Mouse (Mus musculus) midbrain, embryonic 14.5 days (tissue): ENCODE data around the gene Cyp46a1. TPM values are rescaled to one million over a fixed set of nuclear protein-coding genes. Genes with fewer than 3 reads are reported as not detected.

ENCODE experiments used
- polyA plus RNA-seq: library from polyadenylated mRNA; unstranded; fragments of >200 nt; fragmentation: Nextera tagmentation; extraction: Ambion mirVana; gene quantifications from 2 replicates; pipeline ENCODE4 v1.2.1, GENCODE M21; 2014

Gene Cyp46a1
- polyA plus RNA-seq, 1 experiment from 2014 or later: 12.4 TPM

Other genes starting within 250 kb of the Cyp46a1 start
- gene Setd3, start 155.1 kb upstream of the Cyp46a1 start, polyA plus RNA-seq: 75.5 and 93.3 TPM in 2 replicates
- 6.0 and 7.4 TPM in 2 replicates for gene Ccnk, start 154.8 kb upstream of the Cyp46a1 start, polyA plus RNA-seq
- gene Ccdc85c, start 59.0 kb upstream of the Cyp46a1 start, polyA plus RNA-seq: 20.9 and 22.3 TPM in 2 replicates
- gene Hhipl1, start 28.1 kb upstream of the Cyp46a1 start, polyA plus RNA-seq: 1.3 and 1.6 TPM in 2 replicates
- 45.2 and 49.3 TPM in 2 replicates for gene Eml1, start 36.6 kb downstream of the Cyp46a1 start, polyA plus RNA-seq
- gene Evl, start 220.3 kb downstream of the Cyp46a1 start, polyA plus RNA-seq: 280 and 314 TPM in 2 replicates